Mouse (Mus musculus) brain, embryonic 14.5 days (tissue): Measurements from ENCODE around the gene Serpina6.

Source experiments
- CTCF ChIP-seq: fragments of 200-500 bp; IDR thresholded peaks from 2 replicates; pipeline ENCODE4 v1.5.1; 2012; ENCODE audit warnings: inconsistent platforms, mild to moderate bottlenecking, moderate library complexity, borderline replicate concordance; ENCODE audit not compliant: insufficient read depth, insufficient read length; ENCODE audit errors: extremely low read depth
- POLR2A ChIP-seq: fragments of 200-500 bp; IDR thresholded peaks from 2 replicates; pipeline ENCODE4 v1.6.1; 2012; ENCODE audit warnings: mild to moderate bottlenecking, inconsistent platforms, borderline replicate concordance; ENCODE audit not compliant: poor library complexity, insufficient read depth, insufficient read length, severe bottlenecking; ENCODE audit errors: extremely low read depth

- TF ChIP-seq CTCF: no peak
- TF ChIP-seq POLR2A: no peak
Measured at GRCm38 (mm10) chr12:103644601-103645000, 12.4 kb downstream of the Serpina6 start.
